Mouse (Mus musculus) kidney, embryonic 16.5 days (tissue): ENCODE results near the gene Gpc6. TPM values are rescaled to one million over a fixed set of nuclear protein-coding genes. Genes with fewer than 3 reads are reported as not detected.
"Not testable (repeated sequence)": the region's sequence is repeated elsewhere in the genome, so short reads cannot be mapped to it uniquely, and the experiment has no call there.

Experiments used
- ATAC-seq: fragments of 200-750 bp; cut with Nextera tagmentation; 2 replicates; pipeline ENCODE4 v1.8.0; 2017; ENCODE audit warnings: moderate TSS enrichment; ENCODE audit not compliant: low FRiP score, low TSS enrichment
- H3K27ac ChIP-seq: fragments of 300-500 bp; sonication (generic); 2 replicates; pipeline ENCODE4 v1.5.1; 2014; ENCODE audit warnings: low read length
- H3K27me3 ChIP-seq: fragments of 300-500 bp; sonication (generic); 2 replicates; pipeline ENCODE4 v1.6.1; 2014; ENCODE audit warnings: low read length, control low read depth, mixed read lengths; ENCODE audit not compliant: insufficient read depth
- H3K36me3 ChIP-seq: fragments of 300-500 bp; sonication (generic); 2 replicates; pipeline ENCODE4 v1.6.1; 2014; ENCODE audit warnings: low read length, control low read depth, mixed read lengths; ENCODE audit not compliant: insufficient read depth
- H3K4me1 ChIP-seq: fragments of 300-500 bp; sonication (generic); 2 replicates; pipeline ENCODE4 v1.6.1; 2014; ENCODE audit warnings: low read length, control low read depth, mixed read lengths; ENCODE audit not compliant: insufficient read depth
- H3K4me2 ChIP-seq: fragments of 300-500 bp; sonication (generic); replicated peaks from 2 replicates; pipeline ENCODE4 v1.6.1; 2014; ENCODE audit warnings: low read depth, low read length
- H3K4me3 ChIP-seq: fragments of 300-500 bp; sonication (generic); 2 replicates; pipeline ENCODE4 v1.5.1; 2014; ENCODE audit warnings: mild to moderate bottlenecking, low read length
- H3K9ac ChIP-seq: fragments of 300-500 bp; sonication (generic); replicated peaks from 2 replicates; pipeline ENCODE4 v1.6.1; 2014; ENCODE audit warnings: low read length
- H3K9me3 ChIP-seq: fragments of 300-500 bp; sonication (generic); 2 replicates; pipeline ENCODE4 v1.6.1; 2016; ENCODE audit warnings: low read length, control low read depth
- WGBS: fragments of 180-500 bp; shearing (Covaris S2); extraction: QIAGEN DNeasy Blood & Tissue Kit; methylation state at CpG from one replicate; pipeline ENCODE4 v1.1.7; 2014; 5-methylcytosine and 5-hydroxymethylcytosine counted together
- polyA plus RNA-seq: library from polyadenylated mRNA; unstranded; fragments of >200 nt; fragmentation: Nextera tagmentation; extraction: Ambion mirVana; gene quantifications from 2 replicates; pipeline ENCODE4 v1.2.1, GENCODE M21; 2015

The Gpc6 gene
- polyA plus RNA-seq, 1 experiment from 2014 or later, result 62.7 TPM

DNA sequence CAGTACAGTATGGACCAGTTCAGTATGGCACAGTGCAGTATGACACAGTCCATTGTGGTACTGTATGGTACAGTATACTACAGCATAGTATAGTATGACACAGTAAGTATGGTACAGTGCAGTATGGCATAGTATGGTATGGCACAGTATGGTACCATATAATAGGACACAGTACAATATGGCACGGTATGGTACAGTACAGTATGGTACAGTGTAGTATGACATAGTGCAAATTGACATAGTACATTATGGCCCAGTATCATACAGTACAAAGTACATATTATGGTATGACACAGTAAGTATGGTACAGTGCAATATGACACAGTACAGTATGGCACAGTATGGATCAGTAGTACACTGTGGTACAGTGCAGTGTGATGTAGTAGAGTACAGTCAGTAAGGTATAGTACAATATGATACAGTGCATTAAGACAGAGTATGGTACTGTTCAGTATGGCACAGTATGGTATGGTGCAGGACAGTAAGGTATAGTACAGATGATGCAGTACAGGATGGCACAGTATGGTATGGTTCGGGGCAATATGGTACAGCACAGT, 521.6 kb downstream of the Gpc6 start:
- not testable (repeated sequence) for H3K4me3 ChIP-seq, H3K27ac ChIP-seq, H3K4me1 ChIP-seq, H3K27me3 ChIP-seq, H3K36me3 ChIP-seq, H3K9me3 ChIP-seq, H3K9ac ChIP-seq, H3K4me2 ChIP-seq
- ATAC-seq, result peak; percentile 54; the same call in 1 of the 2 replicates
- 96% methylated on average over 2 of the region's 2 CpGs for WGBS

DNA sequence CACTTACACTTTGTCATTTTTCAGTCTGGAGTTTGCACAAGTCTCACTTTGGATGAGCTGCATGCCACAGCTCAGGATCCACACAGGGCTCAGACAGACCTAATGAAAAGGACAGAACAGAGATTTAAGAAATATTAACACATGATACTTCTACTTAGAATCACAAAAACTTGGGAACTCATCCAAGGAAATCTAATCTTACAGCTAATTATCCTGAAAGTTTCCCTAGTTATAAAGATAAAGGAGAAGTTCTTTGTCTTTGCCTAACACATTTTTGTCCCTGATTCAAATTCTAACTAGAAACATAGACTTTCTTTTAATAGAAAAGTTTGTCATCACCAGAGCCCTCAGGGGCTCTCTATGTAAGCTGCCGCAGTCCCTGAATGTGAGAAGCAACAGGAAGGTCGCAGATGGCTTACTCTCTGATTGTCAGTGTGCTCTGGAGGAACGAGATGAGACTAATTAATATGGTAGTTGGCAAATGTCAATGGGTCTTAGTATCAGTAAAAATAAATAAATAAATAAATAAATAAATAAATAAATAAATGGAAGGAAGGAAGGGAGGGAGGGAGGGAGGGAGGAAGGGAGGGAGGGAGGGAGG, 526.4 kb downstream of the Gpc6 start:
- H3K4me1 ChIP-seq, result no peaks in the 10 kb centered on the region
- no peak overlapping the region for H3K27ac ChIP-seq
- H3K4me3 ChIP-seq, result no peak overlapping the region
- ATAC-seq, result no peak
- whole genome bisulfite sequencing, result 57% methylated on average over 3 of the region's 3 CpGs
- no peak overlapping the region for H3K4me2 ChIP-seq
- H3K36me3 ChIP-seq, result no peaks in the 10 kb centered on the region
- no peaks in the 10 kb centered on the region for H3K27me3 ChIP-seq
- H3K9me3 ChIP-seq, result no peaks in the 10 kb centered on the region
- no peak overlapping the region for H3K9ac ChIP-seq

DNA sequence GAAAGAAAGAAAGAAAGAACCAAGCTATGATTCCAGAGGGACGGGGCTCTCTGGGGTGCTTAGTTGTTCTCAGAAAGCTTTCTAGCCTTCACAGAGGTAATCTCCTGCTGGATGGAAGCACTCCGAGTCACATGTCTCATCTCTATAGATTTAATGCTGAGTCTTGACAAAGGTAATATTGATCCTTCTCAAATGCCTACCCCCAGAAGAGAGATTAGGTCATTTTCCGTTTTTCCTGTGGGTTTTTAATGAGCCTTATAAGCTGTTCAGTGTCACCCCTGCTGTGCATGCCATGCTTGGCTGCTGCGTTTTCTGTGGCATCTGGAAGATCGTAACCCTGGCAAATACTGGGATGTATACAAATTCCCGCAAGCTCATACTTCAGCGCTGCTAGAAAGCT, 527.0 kb downstream of the Gpc6 start:
- Histone ChIP-seq H3K27ac (no peak overlapping the region), H3K4me1 (no peaks in the 10 kb centered on the region), H3K36me3 (no peaks in the 10 kb centered on the region), H3K4me2 (no peak overlapping the region), H3K27me3 (no peaks in the 10 kb centered on the region), H3K4me3 (no peak overlapping the region), H3K9ac (no peak overlapping the region), H3K9me3 (no peaks in the 10 kb centered on the region)
- WGBS, result 79% methylated on average over 7 of the region's 7 CpGs
- no peak for ATAC-seq

DNA sequence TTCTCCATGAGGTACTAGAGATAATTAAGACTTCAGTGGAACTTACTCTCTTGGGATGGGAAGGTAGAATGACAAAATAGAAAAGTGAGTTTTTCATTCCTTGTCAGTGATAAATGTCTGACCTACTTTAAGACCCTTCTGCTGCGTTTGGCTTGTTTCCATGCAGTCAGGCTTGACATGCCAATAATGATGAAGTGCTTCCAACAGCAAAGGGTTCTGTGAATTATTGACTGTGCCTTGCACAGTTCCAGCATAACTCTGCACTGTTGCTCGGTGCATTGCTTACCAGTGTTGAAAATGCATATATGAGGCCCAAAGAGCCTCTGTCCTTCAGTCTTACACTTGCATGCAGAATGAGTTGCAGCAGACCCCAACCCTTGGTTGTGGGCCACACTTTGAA, 548.3 kb downstream of the Gpc6 start:
- 41% methylated on average over 2 of the region's 2 CpGs for WGBS
- H3K27me3 ChIP-seq, result no peaks in the 10 kb centered on the region
- H3K9ac ChIP-seq, result no peak overlapping the region
- peak overlapping the region; percentile 5; the same call in 1 of the 2 replicates for H3K27ac ChIP-seq
- no peaks in the 10 kb centered on the region for H3K36me3 ChIP-seq
- H3K4me3 ChIP-seq, result no peak overlapping the region
- H3K9me3 ChIP-seq, result no peaks in the 10 kb centered on the region
- 0 out of 2 replicates have a peak, but pooled peaks have one; percentile 42 for ATAC-seq
- 0 out of 2 replicates have a peak, but pooled peaks cover 7% of the 10 kb centered on the region for H3K4me1 ChIP-seq
- no peak overlapping the region for H3K4me2 ChIP-seq

DNA sequence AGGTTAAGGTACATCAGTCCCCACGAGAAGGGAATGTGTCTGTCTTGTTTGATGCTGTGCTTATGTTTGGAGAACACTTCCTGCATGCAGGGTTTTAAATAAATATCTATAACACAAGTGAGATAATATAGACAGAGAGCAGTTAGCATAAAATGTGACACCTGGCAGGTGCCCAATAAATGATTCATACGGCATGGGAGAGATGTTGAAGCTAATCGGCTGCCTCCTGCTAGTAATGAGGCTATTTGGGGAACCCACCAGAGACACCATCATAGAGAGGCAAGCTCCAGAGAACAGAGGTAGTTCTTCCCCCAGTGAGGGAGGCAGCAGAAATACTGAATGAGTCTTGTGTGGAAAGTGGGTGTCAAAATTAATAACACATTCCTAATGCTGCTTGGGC, 553.8 kb downstream of the Gpc6 start:
- WGBS, result 58% methylated on average over 3 of the region's 3 CpGs
- Histone ChIP-seq H3K27ac (no peak overlapping the region), H3K27me3 (no peaks in the 10 kb centered on the region), H3K36me3 (no peaks in the 10 kb centered on the region), H3K9me3 (no peaks in the 10 kb centered on the region), H3K9ac (no peak overlapping the region), H3K4me3 (no peak overlapping the region), H3K4me1 (no peaks in the 10 kb centered on the region), H3K4me2 (no peak overlapping the region)
- ATAC-seq, result no peak

DNA sequence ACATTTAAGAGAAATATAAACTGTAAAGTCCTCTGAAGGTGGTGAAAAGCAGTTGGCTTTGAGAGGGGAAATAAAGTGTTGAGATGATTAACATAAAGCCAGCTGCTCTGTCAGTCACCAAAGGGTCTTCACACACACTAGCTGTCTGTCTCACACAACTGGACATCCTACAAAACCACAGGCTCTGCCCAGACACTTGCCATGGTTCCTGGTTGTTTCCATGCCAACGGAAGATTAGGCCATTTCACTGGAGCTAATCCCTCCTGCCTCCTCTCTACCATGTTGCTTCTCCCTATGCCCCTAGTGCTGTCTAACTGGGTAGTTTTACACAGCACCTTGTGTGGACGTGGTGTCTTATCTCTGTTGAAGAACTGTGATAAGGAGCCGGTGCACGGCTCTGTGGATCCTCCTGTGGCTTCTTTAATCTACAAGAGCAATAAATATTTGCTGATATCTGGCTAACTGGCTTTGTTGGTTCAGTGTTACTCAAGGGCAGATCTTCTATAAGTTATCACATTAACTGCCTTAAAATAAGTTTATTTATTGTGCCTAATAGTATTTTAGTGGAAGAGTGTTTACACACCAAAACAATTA, 562.1 kb downstream of the Gpc6 start:
- no peak overlapping the region for H3K9ac ChIP-seq
- 62% methylated on average over 4 of the region's 4 CpGs for WGBS
- H3K4me1 ChIP-seq, result no peaks in the 10 kb centered on the region
- H3K27me3 ChIP-seq, result no peaks in the 10 kb centered on the region
- no peak overlapping the region for H3K4me2 ChIP-seq
- no peak overlapping the region for H3K27ac ChIP-seq
- no peak overlapping the region for H3K4me3 ChIP-seq
- H3K36me3 ChIP-seq, result no peaks in the 10 kb centered on the region
- no peaks in the 10 kb centered on the region for H3K9me3 ChIP-seq
- ATAC-seq, result no peak

DNA sequence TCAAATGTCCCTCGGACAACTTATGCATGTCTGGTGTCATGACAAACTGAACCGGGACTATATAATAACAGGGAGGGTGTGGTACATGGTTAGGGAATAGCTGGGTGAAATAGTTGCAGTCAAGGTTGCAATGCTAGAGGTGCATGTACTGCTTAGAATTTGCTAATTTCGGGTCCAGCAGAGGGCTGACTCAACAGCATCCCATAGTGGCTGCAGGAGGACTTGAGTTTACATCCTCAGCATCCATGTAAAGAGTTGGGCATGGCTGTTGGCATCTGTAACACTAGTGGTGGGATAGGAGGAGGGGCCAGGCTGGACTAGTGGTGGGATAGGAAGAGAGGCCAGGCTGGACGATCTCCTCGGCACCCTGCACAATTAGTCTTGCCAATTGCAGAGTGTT, 565.4 kb downstream of the Gpc6 start:
- no peak overlapping the region for H3K4me3 ChIP-seq
- 71% methylated on average over 5 of the region's 5 CpGs for WGBS
- no peaks in the 10 kb centered on the region for H3K27me3 ChIP-seq
- ATAC-seq, result no peak
- H3K4me2 ChIP-seq, result no peak overlapping the region
- no peak overlapping the region for H3K27ac ChIP-seq
- H3K36me3 ChIP-seq, result no peaks in the 10 kb centered on the region
- no peak overlapping the region for H3K9ac ChIP-seq
- 0 out of 2 replicates have a peak, but pooled peaks cover 1% of the 10 kb centered on the region for H3K4me1 ChIP-seq
- H3K9me3 ChIP-seq, result no peaks in the 10 kb centered on the region

DNA sequence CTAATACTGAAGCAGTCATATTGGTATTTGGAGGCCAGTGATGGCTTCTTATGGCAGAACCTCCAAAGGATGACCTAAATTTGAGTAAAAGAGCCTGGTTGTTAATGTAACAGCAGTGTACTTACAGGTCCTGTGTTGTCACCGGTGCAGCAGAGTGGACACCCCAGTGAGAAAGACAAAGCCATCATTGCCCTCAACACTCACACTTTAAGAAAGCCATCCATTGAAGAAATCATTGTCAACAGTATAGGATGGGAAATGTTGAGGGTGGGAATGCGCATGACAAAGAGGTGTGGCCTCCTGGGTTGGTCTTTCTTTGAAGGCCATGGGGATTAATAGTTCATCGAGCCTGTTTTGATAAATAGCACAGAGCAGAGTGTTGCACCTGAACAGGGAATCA, 570.0 kb downstream of the Gpc6 start:
- H3K27me3 ChIP-seq, result no peaks in the 10 kb centered on the region
- no peaks in the 10 kb centered on the region for H3K9me3 ChIP-seq
- 72% methylated on average over 3 of the region's 3 CpGs for WGBS
- H3K9ac ChIP-seq, result no peak overlapping the region
- no peak overlapping the region for H3K27ac ChIP-seq
- 0 out of 2 replicates have a peak, but pooled peaks cover 6% of the 10 kb centered on the region for H3K4me1 ChIP-seq
- ATAC-seq, result no peak
- H3K4me3 ChIP-seq, result no peak overlapping the region
- H3K36me3 ChIP-seq, result no peaks in the 10 kb centered on the region
- no peak overlapping the region for H3K4me2 ChIP-seq

DNA sequence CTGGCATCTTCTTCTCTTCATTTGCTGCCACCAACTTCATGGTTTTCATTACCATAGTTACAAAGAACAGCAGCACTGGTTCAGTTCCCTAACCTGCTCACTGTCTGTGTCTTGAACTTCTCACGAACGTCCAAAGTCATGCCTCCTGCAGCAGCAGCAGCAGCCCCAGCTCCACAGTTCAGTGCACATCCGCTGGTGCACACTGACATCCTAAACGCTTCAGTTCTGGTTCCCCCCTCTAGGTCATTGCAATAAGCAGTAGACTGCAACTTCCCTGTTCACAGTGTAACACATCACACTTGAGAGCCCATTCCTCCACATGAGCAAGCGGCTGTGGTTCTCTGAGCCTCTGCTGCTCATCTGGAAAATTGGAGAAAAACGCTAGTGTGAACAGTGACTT, 573.7 kb downstream of the Gpc6 start:
- Histone ChIP-seq H3K4me3 (no peak overlapping the region), H3K4me1 (0 out of 2 replicates have a peak, but pooled peaks cover 6% of the 10 kb centered on the region), H3K27me3 (no peaks in the 10 kb centered on the region), H3K9ac (no peak overlapping the region), H3K36me3 (no peaks in the 10 kb centered on the region), H3K27ac (no peak overlapping the region), H3K4me2 (no peak overlapping the region), H3K9me3 (no peaks in the 10 kb centered on the region)
- WGBS, result 48% methylated on average over 6 of the region's 6 CpGs
- peak; percentile 89 for ATAC-seq

DNA sequence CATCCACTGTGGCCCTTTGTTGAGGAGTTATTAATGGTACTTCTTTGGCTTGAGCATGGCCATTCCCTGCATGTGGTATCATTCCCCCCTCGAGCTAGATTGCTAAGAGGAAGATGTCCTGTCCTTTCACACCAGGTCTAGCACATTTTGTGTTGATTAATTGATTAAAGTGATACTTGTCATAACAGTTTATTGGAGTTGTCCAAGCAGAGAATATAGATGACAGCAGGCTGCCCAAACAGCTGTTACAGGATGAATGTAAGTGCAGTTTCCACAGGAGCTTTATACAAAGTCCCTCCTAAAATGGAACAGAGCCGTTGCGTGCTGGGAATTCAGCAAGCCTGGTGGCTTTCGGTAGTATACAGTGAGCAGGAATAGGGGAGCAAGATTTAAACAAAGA, 574.2 kb downstream of the Gpc6 start:
- 83% methylated on average over 4 of the region's 4 CpGs for WGBS
- ATAC-seq, result no peak
- H3K36me3 ChIP-seq, result no peaks in the 10 kb centered on the region

More for the DNA sequence above, 574.2 kb downstream of the Gpc6 start:
- Histone ChIP-seq H3K27ac (no peak overlapping the region), H3K4me3 (no peak overlapping the region), H3K4me2 (no peak overlapping the region), H3K9me3 (no peaks in the 10 kb centered on the region), H3K27me3 (no peaks in the 10 kb centered on the region), H3K9ac (no peak overlapping the region), H3K4me1 (0 out of 2 replicates have a peak, but pooled peaks cover 6% of the 10 kb centered on the region)
